Mouse (Mus musculus) forebrain, embryonic 14.5 days (tissue): Measurements from ENCODE around the gene Ppp1r14a. TPM values are rescaled to one million over a fixed set of nuclear protein-coding genes. Genes with fewer than 3 reads are reported as not detected.
A peak's percentile ranks its signal among the peaks of the same experiment; 100 is the strongest.

Experiments
- ATAC-seq: fragments of 200-750 bp; cut with Nextera tagmentation; 2 replicates; pipeline ENCODE4 v1.8.0; 2017; ENCODE audit warnings: mild to moderate bottlenecking, moderate library complexity
- DNase-seq: peaks from one replicate; pipeline ENCODE4 v3.0.0-alpha.2; 2015; ENCODE audit warnings: low spot score
- H3K27ac ChIP-seq: fragments of 300-500 bp; sonication (generic); 2 replicates; pipeline ENCODE4 v1.5.1; 2014; ENCODE audit warnings: low read depth, mild to moderate bottlenecking, control low read depth, low read length, moderate library complexity
- H3K27me3 ChIP-seq: fragments of 300-500 bp; sonication (generic); replicated peaks from 2 replicates; pipeline ENCODE4 v1.6.1; 2014; ENCODE audit warnings: low read length, control low read depth, mixed read lengths; ENCODE audit not compliant: control insufficient read depth, insufficient read depth
- H3K36me3 ChIP-seq: fragments of 300-500 bp; sonication (generic); 2 replicates; pipeline ENCODE4 v1.6.1; 2014; ENCODE audit warnings: low read length, control low read depth; ENCODE audit not compliant: control insufficient read depth, insufficient read depth
- H3K4me1 ChIP-seq: fragments of 300-500 bp; sonication (generic); 2 replicates; pipeline ENCODE4 v1.6.1; 2014; ENCODE audit warnings: antibody characterized with exemption, low read length, control low read depth; ENCODE audit not compliant: control insufficient read depth, insufficient read depth
- H3K4me2 ChIP-seq: fragments of 300-500 bp; sonication (generic); 2 replicates; pipeline ENCODE4 v1.6.1; 2014; ENCODE audit warnings: mild to moderate bottlenecking, control low read depth, low read length
- H3K4me3 ChIP-seq: fragments of 300-500 bp; sonication (generic); 2 replicates; pipeline ENCODE4 v1.5.1; 2014; ENCODE audit warnings: low read depth, low read length, control low read depth
- H3K9ac ChIP-seq: fragments of 300-500 bp; sonication (generic); 2 replicates; pipeline ENCODE4 v1.6.1; 2014; ENCODE audit warnings: mild to moderate bottlenecking, low read length, control low read depth, moderate library complexity
- H3K9me3 ChIP-seq: fragments of 300-500 bp; sonication (generic); replicated peaks from 2 replicates; pipeline ENCODE4 v1.6.1; 2016; ENCODE audit warnings: low read length, control low read depth, mixed read lengths; ENCODE audit not compliant: control insufficient read depth
- WGBS: fragments of 180-500 bp; shearing (Covaris S2); extraction: QIAGEN DNeasy Blood & Tissue Kit; methylation state at CpG from one replicate; pipeline ENCODE4 v1.1.7; 2014; 5-methylcytosine and 5-hydroxymethylcytosine counted together
- polyA plus RNA-seq: library from polyadenylated mRNA; unstranded; fragments of >200 nt; fragmentation: Nextera tagmentation; extraction: Ambion mirVana; gene quantifications from 2 replicates; pipeline ENCODE4 v1.2.1, GENCODE M21; 2014

Ppp1r14a gene
- polyA plus RNA-seq, 1 experiment from 2014 or later = 9.8 TPM

DNA sequence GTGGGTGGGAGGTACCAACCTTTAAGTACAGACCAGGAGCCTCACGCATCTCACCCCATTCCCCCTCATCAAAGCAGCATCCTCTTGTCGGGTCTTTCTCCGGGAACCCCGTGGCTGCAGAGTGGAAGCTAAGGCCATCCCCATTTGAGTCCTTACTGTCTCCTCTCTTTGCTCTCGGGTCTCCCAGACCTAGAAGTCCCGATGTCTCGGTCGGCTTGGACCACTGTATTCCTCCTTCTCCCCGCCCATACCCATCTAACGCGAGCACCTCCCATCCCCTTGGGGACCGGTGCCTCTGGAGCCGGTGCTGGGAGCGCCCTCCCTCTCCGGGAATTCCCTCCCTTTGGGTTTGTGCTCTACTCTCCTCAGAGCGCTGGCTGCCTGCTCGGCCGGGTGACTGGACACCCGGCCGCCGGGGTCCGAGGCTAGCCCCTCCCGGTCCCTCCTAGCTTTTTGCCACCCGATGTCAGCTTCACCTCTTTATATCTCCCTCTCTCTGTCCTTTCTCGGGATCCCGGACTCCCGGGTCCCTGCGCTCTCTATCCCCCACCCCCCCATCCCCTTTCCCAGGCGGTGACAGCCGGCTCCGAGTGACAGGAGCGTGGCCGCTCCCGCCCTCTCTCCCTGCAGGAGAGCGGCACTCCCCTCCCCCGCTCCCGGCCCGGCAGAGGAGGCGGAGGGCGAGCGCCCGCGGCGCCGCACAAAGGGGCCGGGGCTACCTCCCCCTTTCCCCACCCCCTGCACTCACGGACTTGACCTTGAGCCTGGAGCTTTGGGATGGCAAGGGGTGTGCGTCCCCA is 15.6 kb downstream of the Ppp1r14a start:
- Histone ChIP-seq H3K9ac (peak overlapping the region; percentile 86), H3K4me3 (peak overlapping the region; percentile 74), H3K36me3 (peaks cover 3% of the 10 kb centered on the region; the same call in 1 of the 2 replicates), H3K4me2 (peak overlapping the region; percentile 95), H3K9me3 (no peaks in the 10 kb centered on the region), H3K27me3 (no peaks in the 10 kb centered on the region), H3K27ac (peak overlapping the region; percentile 93), H3K4me1 (peaks cover 21% of the 10 kb centered on the region)
- ATAC-seq = no peak
- WGBS = 2% methylated on average over 46 of the region's 48 CpGs
- peak; percentile 70 for DNase-seq

DNA sequence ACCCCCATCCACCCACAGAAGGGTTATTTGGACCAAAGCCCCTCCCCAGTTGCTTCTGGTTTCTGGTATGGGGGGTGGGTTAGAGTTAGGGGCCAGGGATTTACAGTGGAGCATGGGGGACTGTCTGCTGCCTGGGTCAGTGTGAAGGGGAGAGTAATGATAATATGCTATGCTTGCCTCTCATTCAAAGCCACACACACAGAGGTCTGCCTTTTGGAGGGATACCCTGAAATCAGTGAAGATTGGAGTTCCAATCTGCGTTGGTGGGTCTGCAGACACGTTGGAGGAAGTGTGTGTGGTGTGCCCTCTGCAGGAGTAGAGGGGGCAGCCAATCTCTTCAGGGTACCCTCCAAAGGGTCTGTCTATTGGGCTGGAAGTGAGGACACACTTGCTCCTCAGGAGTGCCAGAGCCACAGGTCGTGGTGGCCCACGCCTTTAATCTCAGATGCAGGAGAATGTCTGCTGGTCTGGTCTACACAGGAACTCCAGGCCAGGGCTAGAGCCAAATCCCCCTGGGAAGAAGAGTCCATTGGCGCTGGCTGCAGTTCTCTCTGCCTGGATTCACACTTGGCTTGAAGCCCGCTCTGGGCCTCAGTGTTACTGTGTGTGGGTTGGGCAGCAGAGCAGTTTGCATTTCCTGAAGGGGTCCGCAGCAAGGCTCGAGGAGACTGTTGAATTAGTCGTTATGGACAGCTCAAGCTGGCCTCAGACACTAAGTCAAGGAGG is 16.3 kb downstream of the Ppp1r14a start:
- H3K4me3 ChIP-seq = peak overlapping the region; percentile 74
- peaks cover 26% of the 10 kb centered on the region for H3K4me1 ChIP-seq
- peak overlapping the region; percentile 93 for H3K27ac ChIP-seq
- ATAC-seq (no peak), DNase-seq (no peak)
- 11% methylated on average over 9 of the region's 9 CpGs for whole genome bisulfite sequencing
- no peaks in the 10 kb centered on the region for H3K27me3 ChIP-seq
- H3K9me3 ChIP-seq = no peaks in the 10 kb centered on the region
- peak overlapping the region; percentile 95 for H3K4me2 ChIP-seq
- H3K36me3 ChIP-seq = peaks cover 5% of the 10 kb centered on the region; the same call in 1 of the 2 replicates
- peak overlapping the region; percentile 86 for H3K9ac ChIP-seq

DNA sequence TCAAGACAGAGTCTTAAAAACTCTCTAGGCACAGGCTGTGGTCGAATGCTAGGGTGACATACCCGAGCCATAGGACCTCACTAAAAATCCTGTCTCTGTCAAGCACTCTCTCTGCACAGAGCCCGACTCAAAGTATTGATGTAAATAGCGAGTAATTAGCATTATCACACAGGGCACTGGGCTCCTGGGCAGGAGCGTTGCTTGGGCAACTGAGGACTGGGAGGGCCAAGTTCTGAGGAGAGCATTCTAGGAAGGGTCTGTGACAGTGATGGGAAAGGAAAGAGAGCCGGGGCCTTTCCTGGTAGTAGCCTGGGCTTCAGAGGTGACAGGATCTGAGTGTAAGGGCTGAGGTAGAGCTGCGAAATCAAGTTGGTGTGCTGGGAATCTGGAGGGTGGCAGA is 17.0 kb downstream of the Ppp1r14a start:
- WGBS = 11% methylated on average over 7 of the region's 7 CpGs
- H3K4me1 ChIP-seq = peaks cover 26% of the 10 kb centered on the region
- H3K27ac ChIP-seq = peak overlapping the region; percentile 93
- peak overlapping the region; percentile 74 for H3K4me3 ChIP-seq
- DNase-seq (no peak), ATAC-seq (no peak)
- H3K27me3 ChIP-seq = no peaks in the 10 kb centered on the region
- peak overlapping the region; percentile 95 for H3K4me2 ChIP-seq
- peak overlapping the region; percentile 86; the same call in 1 of the 2 replicates for H3K9ac ChIP-seq
- H3K9me3 ChIP-seq = no peaks in the 10 kb centered on the region
- H3K36me3 ChIP-seq = peaks cover 7% of the 10 kb centered on the region

DNA sequence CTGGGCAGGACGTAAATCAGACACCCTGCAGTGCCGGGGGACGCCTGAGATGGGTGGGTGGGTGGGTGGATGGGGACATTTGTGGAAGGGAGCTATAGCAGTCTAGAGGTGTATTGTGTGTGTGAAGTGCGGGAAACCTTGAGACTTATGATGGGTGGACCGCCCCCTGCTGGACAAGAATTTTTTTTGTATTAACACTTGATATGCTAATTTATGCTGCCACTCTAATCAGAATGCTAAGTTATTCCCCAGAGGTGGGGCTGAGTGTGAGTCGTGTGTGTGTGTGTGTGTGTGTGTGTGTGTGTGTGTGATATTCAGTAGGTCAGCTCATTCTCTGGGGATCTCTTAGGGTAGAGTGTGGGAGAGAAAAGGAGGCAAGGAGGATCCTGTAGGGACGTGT is 17.5 kb downstream of the Ppp1r14a start:
- 17% methylated on average over 7 of the region's 7 CpGs for WGBS
- peaks cover 12% of the 10 kb centered on the region for H3K36me3 ChIP-seq
- no peaks in the 10 kb centered on the region for H3K27me3 ChIP-seq
- no peaks in the 10 kb centered on the region for H3K9me3 ChIP-seq
- H3K9ac ChIP-seq = peak overlapping the region; percentile 86; the same call in 1 of the 2 replicates
- peak overlapping the region; percentile 93 for H3K27ac ChIP-seq
- DNase-seq (peak; percentile 93), ATAC-seq (peak; percentile 6; the same call in 1 of the 2 replicates)
- H3K4me1 ChIP-seq = peaks cover 26% of the 10 kb centered on the region
- peak overlapping the region; percentile 74 for H3K4me3 ChIP-seq
- H3K4me2 ChIP-seq = peak overlapping the region; percentile 95

DNA sequence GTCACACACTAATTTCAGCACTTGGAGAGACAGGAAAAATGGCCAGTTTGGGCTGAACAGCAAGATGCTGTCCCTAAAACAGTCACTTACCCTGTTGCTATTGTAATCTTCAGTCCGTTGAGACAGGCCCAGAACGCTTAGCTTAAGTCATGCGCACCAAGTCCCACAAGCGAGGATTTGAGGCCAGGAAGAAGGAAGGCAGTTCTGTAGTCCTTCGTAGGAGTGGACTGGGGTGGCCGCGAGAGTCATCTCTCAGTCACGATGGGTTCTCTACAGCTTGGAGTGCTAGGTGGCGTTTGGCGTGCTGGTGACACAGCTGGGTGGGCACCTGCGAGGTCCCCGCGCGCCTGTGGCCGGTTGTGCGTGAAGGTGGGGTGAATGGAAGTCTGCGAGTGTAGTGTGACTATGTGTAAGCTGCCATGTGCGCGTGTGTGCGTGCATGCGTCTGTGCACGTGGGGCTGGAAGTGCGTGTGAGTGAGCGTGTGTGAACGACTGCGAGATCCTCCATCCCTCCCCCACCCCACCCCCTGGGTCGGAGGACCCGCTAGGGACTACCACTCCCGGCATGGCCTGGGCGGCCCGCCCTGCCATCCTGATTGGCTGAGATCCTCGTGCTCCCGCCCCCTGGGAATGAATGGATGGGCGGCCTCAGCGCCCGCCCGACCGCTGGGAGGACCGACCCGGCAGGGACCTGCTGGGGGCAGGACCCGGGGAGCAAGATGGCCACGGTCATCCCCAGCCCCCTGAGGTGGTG is 18.4 kb downstream of the Ppp1r14a start:
- Histone ChIP-seq H3K4me2 (peak overlapping the region; percentile 95), H3K4me1 (peaks cover 26% of the 10 kb centered on the region), H3K36me3 (peaks cover 21% of the 10 kb centered on the region), H3K27ac (peak overlapping the region; percentile 64), H3K9ac (peak overlapping the region; percentile 79), H3K4me3 (peak overlapping the region; percentile 74), H3K9me3 (no peaks in the 10 kb centered on the region), H3K27me3 (no peaks in the 10 kb centered on the region)
- ATAC-seq (peak; percentile 70), DNase-seq (peak; percentile 96)
- WGBS = 2% methylated on average over 42 of the region's 42 CpGs

DNA sequence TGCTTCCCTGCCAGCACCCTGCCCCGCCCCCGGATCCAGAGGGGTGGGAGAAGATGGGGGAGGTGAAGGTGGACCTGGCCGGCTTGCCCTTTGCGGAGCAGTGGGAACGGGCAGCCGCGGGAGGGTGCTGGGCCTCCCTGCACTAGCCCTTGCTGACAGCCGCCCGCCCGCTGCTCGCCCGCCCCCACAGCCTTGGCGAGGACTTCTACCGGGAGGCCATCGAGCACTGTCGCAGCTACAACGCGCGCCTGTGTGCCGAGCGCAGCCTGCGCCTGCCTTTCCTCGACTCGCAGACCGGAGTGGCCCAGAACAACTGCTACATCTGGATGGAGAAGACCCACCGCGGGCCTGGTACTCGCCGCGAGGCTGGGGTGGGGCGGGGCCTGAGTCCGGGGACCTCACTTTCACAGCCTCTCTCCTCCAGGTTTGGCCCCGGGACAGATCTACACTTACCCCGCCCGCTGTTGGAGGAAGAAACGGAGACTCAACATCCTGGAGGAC is 20.2 kb downstream of the Ppp1r14a start:
- Histone ChIP-seq H3K27ac (peak overlapping the region; percentile 52), H3K36me3 (peaks cover 33% of the 10 kb centered on the region), H3K4me2 (peak overlapping the region; percentile 95), H3K27me3 (no peaks in the 10 kb centered on the region), H3K4me1 (peaks cover 39% of the 10 kb centered on the region), H3K9me3 (no peaks in the 10 kb centered on the region), H3K4me3 (peak overlapping the region; percentile 74), H3K9ac (peak overlapping the region; percentile 79)
- no peak for ATAC-seq
- no peak for DNase-seq
- 2% methylated on average over 36 of the region's 36 CpGs for WGBS

DNA sequence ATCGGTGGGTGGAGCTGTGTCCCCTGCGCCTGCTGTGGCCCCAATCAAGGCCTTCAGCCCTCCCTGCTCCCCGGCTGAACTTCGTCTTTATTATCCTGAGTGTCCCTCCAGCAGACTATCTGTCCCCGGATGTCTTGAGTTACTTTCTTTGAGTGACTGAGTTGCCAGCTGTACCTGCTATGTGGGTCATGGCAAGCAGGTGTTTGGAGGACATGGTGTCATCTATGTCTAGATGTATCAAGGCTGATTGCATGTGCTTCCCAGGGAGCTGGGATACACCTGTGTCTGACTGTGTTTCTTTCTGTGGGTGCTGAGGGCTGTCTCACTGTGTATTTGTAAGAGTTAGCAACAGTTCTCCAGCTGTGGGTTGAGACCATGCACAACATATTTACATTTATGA is 20.6 kb downstream of the Ppp1r14a start:
- H3K27ac ChIP-seq = peak overlapping the region; percentile 52
- peaks cover 44% of the 10 kb centered on the region for H3K4me1 ChIP-seq
- DNase-seq (no peak), ATAC-seq (no peak)
- H3K9me3 ChIP-seq = no peaks in the 10 kb centered on the region
- WGBS = 14% methylated on average over 5 of the region's 5 CpGs
- H3K9ac ChIP-seq = peak overlapping the region; percentile 79
- no peaks in the 10 kb centered on the region for H3K27me3 ChIP-seq
- peak overlapping the region; percentile 95 for H3K4me2 ChIP-seq
- H3K36me3 ChIP-seq = peaks cover 37% of the 10 kb centered on the region
- H3K4me3 ChIP-seq = peak overlapping the region; percentile 74

DNA sequence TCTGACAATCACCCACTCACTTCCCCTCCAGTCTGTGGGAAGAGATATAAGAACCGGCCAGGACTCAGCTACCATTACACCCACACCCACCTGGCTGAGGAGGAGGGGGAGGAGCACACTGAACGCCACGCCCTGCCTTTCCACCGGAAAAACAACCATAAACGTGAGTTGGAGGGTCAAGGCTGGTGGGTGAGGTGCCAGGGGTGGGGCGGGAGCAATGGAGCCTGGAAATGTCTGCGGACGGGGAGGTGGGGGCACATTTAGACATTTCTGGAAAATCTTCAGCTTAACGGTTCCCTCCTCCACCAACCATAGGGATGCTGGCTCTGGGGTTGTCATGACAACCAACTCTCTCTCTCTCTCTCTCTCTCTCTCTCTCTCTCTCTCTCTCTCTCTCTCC is 23.9 kb downstream of the Ppp1r14a start:
- Histone ChIP-seq H3K4me1 (peaks cover 54% of the 10 kb centered on the region), H3K4me2 (peak overlapping the region; percentile 41), H3K9me3 (no peaks in the 10 kb centered on the region), H3K36me3 (peaks cover 50% of the 10 kb centered on the region), H3K9ac (peak overlapping the region; percentile 29; the same call in 1 of the 2 replicates), H3K27ac (peak overlapping the region; percentile 60; the same call in 1 of the 2 replicates), H3K27me3 (no peaks in the 10 kb centered on the region), H3K4me3 (no peak overlapping the region)
- 36% methylated on average over 9 of the region's 9 CpGs for WGBS
- no peak for ATAC-seq
- DNase-seq = peak; percentile 66
